Mouse (Mus musculus): Measurements from ENCODE around the gene Scp2. TPM values are rescaled to one million over a fixed set of nuclear protein-coding genes. Genes with fewer than 3 reads are reported as not detected.

Scp2 gene
- polyA plus RNA-seq, 1 experiment from 2014 or later, result 265 TPM

DNA sequence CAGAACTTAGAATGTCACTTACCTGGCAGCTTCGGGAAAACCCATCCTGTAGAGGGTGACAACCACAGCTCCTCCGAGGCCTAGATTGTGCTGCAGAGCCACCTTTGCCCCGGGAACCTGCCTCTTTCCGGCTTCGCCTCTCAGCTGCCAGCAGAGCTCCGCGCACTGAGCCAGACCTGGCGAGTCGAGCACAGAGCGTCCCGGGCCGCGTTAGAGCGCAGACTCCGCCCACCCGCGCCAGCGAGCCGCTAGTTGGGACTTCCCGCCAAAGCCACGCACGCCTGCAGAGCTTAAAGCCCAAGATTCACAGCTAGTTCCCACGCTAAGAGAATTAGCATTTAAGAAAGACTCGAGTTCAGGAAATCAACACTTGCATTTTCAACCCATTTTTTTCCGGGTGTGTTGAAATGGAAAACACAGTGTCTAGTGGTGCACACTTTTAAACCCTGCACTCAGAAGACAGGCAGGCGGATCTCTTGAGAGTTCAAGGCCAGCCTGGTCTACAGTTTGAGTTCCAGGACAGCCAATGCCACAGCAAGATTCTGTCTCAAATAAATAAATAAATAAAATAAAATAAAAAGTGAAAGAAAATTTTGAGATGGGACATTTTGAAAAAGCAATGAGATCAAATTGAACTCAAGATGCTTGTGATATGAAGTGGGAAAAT is 73.4 kb downstream of the Scp2 start:
- peak; percentile 98 for ATAC-seq
- H3K4me3 ChIP-seq (ENCODE audit: low read depth, low read length), result peak overlapping the region; percentile 45
- peak overlapping the region; percentile 62 for H3K9ac ChIP-seq (ENCODE audit: low read length)
- 2% methylated on average over 26 of the region's 26 CpGs for WGBS
- DNase-seq (ENCODE audit: low spot score), result peak; percentile 98
- no peak overlapping the region for H3K27ac ChIP-seq (ENCODE audit: low read depth, low read length)
- H3K4me1 ChIP-seq (ENCODE audit: control insufficient read depth, insufficient read depth, low read length), result 0 out of 2 replicates have a peak, but pooled peaks cover 5% of the 10 kb centered on the region
- H3K9me3 ChIP-seq (replicated peaks; ENCODE audit: control insufficient read depth, low read length), result no peaks in the 10 kb centered on the region
- peak overlapping the region; percentile 77 for H3K4me2 ChIP-seq (ENCODE audit: low read length)
- H3K27me3 ChIP-seq (replicated peaks; ENCODE audit: control insufficient read depth, insufficient read depth, low read length), result no peaks in the 10 kb centered on the region
- peaks cover 16% of the 10 kb centered on the region; the same call in 1 of the 2 replicates for H3K36me3 ChIP-seq (ENCODE audit: control insufficient read depth, insufficient read depth, low read length)

DNA sequence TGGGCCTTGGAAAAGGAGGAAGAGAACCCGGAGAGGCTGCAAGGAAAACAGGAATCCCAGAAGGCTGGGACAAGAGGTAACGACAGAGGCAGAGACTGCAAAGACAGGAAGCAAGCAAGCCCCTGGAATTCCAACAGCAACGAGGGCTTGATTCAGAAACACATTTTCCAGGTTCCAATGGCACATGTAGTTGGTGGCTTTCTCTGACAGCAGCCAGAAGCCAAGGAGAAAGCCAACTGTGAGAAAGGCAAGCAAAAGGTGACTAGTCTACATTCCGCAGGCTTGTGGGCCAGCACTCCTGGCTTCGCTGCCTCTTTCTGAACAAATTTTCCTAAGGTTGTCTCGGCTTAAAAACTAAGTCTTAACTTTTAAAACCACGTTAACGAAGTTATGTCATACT is 74.1 kb downstream of the Scp2 start:
- ATAC-seq (no peak), DNase-seq (ENCODE audit: low spot score) (no peak)
- WGBS, result 5% methylated on average over 8 of the region's 8 CpGs

DNA sequence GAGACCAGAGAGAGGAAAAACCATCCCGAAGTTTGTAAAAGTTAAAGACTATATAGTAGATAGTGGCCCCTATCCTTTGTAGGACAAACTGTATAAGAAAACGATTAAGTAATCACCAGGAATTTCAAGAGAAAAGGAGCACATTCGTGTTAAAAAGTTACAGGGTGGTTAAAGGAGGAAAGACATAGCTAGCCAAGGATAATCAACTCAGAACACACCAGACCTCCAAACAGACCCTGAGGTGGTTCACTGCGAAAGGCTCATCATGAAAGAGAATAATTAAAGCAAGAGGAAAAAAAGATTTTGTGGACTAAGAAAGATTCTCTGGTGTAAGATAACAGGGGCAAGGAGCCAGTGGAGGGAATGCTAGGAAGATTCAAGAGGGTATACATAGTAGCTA is 74.5 kb downstream of the Scp2 start:
- Histone ChIP-seq H3K27me3 (replicated peaks; ENCODE audit: control insufficient read depth, insufficient read depth, low read length) (no peaks in the 10 kb centered on the region), H3K36me3 (ENCODE audit: control insufficient read depth, insufficient read depth, low read length) (peaks cover 16% of the 10 kb centered on the region; the same call in 1 of the 2 replicates), H3K4me2 (ENCODE audit: low read length) (peak overlapping the region; percentile 77), H3K9ac (ENCODE audit: low read length) (peak overlapping the region; percentile 62), H3K27ac (ENCODE audit: low read depth, low read length) (no peak overlapping the region), H3K9me3 (replicated peaks; ENCODE audit: control insufficient read depth, low read length) (no peaks in the 10 kb centered on the region), H3K4me3 (ENCODE audit: low read depth, low read length) (peak overlapping the region; percentile 45), H3K4me1 (ENCODE audit: control insufficient read depth, insufficient read depth, low read length) (0 out of 2 replicates have a peak, but pooled peaks cover 5% of the 10 kb centered on the region)
- no peak for DNase-seq (ENCODE audit: low spot score)
- no peak for ATAC-seq
- WGBS, result 71% methylated on average over 4 of the region's 4 CpGs

More for the DNA sequence above, 74.1 kb downstream of the Scp2 start:
- Histone ChIP-seq H3K9me3 (replicated peaks; ENCODE audit: control insufficient read depth, low read length) (no peaks in the 10 kb centered on the region), H3K27ac (ENCODE audit: low read depth, low read length) (no peak overlapping the region), H3K27me3 (replicated peaks; ENCODE audit: control insufficient read depth, insufficient read depth, low read length) (no peaks in the 10 kb centered on the region), H3K9ac (ENCODE audit: low read length) (peak overlapping the region; percentile 62), H3K4me1 (ENCODE audit: control insufficient read depth, insufficient read depth, low read length) (0 out of 2 replicates have a peak, but pooled peaks cover 5% of the 10 kb centered on the region), H3K36me3 (ENCODE audit: control insufficient read depth, insufficient read depth, low read length) (peaks cover 16% of the 10 kb centered on the region; the same call in 1 of the 2 replicates), H3K4me2 (ENCODE audit: low read length) (peak overlapping the region; percentile 77), H3K4me3 (ENCODE audit: low read depth, low read length) (peak overlapping the region; percentile 45)

DNA sequence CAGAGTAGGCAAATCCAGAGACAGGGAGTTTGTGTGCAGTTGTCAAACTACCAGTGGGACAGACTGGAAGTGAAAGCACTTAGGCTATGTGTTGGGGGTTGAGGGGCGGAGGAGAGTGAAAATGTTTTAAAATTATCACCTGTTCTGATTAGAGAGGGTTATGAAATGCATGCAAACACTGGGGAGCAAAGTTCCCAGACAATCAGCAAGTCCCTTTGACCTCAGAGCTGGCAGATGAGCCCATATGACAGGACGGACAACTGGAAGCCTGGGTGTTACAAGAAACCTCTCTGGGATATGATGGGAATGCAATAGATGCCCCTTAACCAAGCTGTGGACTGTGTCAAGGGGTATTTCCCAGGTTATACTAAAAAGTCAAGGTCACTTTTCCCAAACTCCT is 76.7 kb downstream of the Scp2 start:
- 88% methylated on average over 2 of the region's 2 CpGs for WGBS
- H3K4me1 ChIP-seq (ENCODE audit: control insufficient read depth, insufficient read depth, low read length), result 0 out of 2 replicates have a peak, but pooled peaks cover 5% of the 10 kb centered on the region
- no peak overlapping the region for H3K27ac ChIP-seq (ENCODE audit: low read depth, low read length)
- H3K4me3 ChIP-seq (ENCODE audit: low read depth, low read length), result no peak overlapping the region
- ATAC-seq, result no peak
- H3K9ac ChIP-seq (ENCODE audit: low read length), result no peak overlapping the region
- peaks cover 26% of the 10 kb centered on the region; the same call in 1 of the 2 replicates for H3K36me3 ChIP-seq (ENCODE audit: control insufficient read depth, insufficient read depth, low read length)
- H3K4me2 ChIP-seq (ENCODE audit: low read length), result no peak overlapping the region
- H3K9me3 ChIP-seq (replicated peaks; ENCODE audit: control insufficient read depth, low read length), result no peaks in the 10 kb centered on the region
- DNase-seq (ENCODE audit: low spot score), result no peak
- no peaks in the 10 kb centered on the region for H3K27me3 ChIP-seq (replicated peaks; ENCODE audit: control insufficient read depth, insufficient read depth, low read length)

DNA sequence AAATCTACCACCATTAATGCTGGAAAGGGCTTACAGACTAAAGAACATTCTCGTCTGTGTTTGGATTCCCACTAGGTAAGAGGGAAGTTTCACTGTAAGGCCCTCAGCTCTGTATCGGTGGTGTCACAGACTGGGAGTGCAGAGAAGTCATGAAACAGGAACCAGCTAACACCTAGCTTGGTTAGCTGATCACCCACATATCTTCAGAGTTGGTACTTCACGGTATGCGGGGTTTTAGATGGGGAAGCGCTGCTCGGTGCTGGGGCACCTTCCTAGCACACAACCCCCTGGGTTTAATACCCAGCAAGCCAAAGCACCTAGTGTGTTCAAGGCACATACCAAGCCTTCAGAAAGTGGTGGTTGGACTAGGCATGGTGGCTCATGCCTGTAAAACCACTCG is 77.5 kb downstream of the Scp2 start:
- WGBS, result 91% methylated on average over 7 of the region's 7 CpGs

DNA sequence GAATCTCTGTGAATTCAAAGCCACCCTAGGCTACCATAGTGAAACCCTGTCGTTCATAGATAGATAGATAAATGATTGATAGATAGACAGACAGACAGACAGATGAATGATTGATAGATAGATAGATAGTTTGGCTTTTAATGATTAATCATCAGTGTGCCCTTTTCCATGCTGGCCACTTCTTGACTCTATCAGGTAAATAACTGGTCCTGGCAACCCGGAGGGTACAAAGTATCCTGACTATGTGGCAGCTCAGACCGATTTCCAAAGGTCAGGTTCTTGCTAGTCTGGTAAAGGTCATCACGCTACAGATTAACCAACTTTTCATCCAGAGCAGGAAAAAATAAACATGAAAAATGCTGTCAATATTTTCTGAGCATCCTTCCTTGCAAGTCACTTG is 78.2 kb downstream of the Scp2 start:
- Histone ChIP-seq H3K9me3 (replicated peaks; ENCODE audit: control insufficient read depth, low read length) (no peaks in the 10 kb centered on the region), H3K9ac (ENCODE audit: low read length) (no peak overlapping the region), H3K4me2 (ENCODE audit: low read length) (no peak overlapping the region), H3K27ac (ENCODE audit: low read depth, low read length) (no peak overlapping the region), H3K36me3 (ENCODE audit: control insufficient read depth, insufficient read depth, low read length) (peaks cover 35% of the 10 kb centered on the region; the same call in 1 of the 2 replicates), H3K27me3 (replicated peaks; ENCODE audit: control insufficient read depth, insufficient read depth, low read length) (no peaks in the 10 kb centered on the region), H3K4me1 (ENCODE audit: control insufficient read depth, insufficient read depth, low read length) (0 out of 2 replicates have a peak, but pooled peaks cover 5% of the 10 kb centered on the region), H3K4me3 (ENCODE audit: low read depth, low read length) (no peak overlapping the region)
- DNase-seq (ENCODE audit: low spot score), result no peak
- no peak for ATAC-seq
- 93% methylated on average over 4 of the region's 4 CpGs for WGBS

More for the DNA sequence above, 77.5 kb downstream of the Scp2 start:
- H3K36me3 ChIP-seq (ENCODE audit: control insufficient read depth, insufficient read depth, low read length), result peaks cover 31% of the 10 kb centered on the region; the same call in 1 of the 2 replicates
- H3K4me1 ChIP-seq (ENCODE audit: control insufficient read depth, insufficient read depth, low read length), result 0 out of 2 replicates have a peak, but pooled peaks cover 5% of the 10 kb centered on the region
- H3K9me3 ChIP-seq (replicated peaks; ENCODE audit: control insufficient read depth, low read length), result no peaks in the 10 kb centered on the region
- H3K27ac ChIP-seq (ENCODE audit: low read depth, low read length), result no peak overlapping the region
- ATAC-seq (no peak), DNase-seq (ENCODE audit: low spot score) (no peak)
- no peaks in the 10 kb centered on the region for H3K27me3 ChIP-seq (replicated peaks; ENCODE audit: control insufficient read depth, insufficient read depth, low read length)
- H3K4me2 ChIP-seq (ENCODE audit: low read length), result no peak overlapping the region
- H3K9ac ChIP-seq (ENCODE audit: low read length), result no peak overlapping the region
- H3K4me3 ChIP-seq (ENCODE audit: low read depth, low read length), result no peak overlapping the region

DNA sequence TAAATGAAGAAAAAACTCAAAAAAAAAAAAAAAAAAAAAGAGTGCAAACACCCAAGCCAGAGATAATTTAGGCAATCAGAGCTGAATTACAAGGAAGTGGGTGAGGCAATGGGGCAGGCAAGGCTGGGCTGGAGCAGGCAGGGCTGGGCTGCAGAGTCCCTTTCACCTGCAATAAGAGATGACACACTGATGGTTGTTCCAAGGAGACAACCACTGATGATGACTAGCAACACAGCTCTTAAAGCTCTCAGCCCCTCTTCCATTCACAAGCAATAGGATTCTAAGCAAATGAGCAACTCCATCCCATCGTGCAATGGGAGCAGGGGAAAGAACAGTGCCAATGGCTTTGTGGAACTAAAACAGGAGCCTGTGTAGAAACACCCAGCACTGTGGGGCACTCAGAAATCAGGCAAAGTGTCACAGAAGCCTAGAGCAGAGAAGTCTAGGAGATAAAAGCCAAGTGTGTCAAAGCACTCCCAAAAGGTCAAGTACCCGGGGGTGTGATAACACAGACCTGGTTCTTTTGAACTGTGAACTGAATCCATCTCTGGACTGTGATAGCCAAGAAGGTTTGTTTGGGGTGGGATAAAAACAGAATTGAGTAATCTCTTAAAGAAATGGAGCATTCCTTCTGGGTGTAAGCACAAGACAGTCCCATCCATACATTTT is 79.5 kb downstream of the Scp2 start:
- Histone ChIP-seq H3K27ac (ENCODE audit: low read depth, low read length) (no peak overlapping the region), H3K4me2 (ENCODE audit: low read length) (no peak overlapping the region), H3K4me3 (ENCODE audit: low read depth, low read length) (no peak overlapping the region), H3K9ac (ENCODE audit: low read length) (no peak overlapping the region), H3K9me3 (replicated peaks; ENCODE audit: control insufficient read depth, low read length) (no peaks in the 10 kb centered on the region), H3K36me3 (ENCODE audit: control insufficient read depth, insufficient read depth, low read length) (peaks cover 36% of the 10 kb centered on the region; the same call in 1 of the 2 replicates), H3K4me1 (ENCODE audit: control insufficient read depth, insufficient read depth, low read length) (0 out of 2 replicates have a peak, but pooled peaks cover 1% of the 10 kb centered on the region), H3K27me3 (replicated peaks; ENCODE audit: control insufficient read depth, insufficient read depth, low read length) (no peaks in the 10 kb centered on the region)
- ATAC-seq, result no peak
- DNase-seq (ENCODE audit: low spot score), result no peak
- 91% methylated on average over 2 of the region's 2 CpGs for WGBS

DNA sequence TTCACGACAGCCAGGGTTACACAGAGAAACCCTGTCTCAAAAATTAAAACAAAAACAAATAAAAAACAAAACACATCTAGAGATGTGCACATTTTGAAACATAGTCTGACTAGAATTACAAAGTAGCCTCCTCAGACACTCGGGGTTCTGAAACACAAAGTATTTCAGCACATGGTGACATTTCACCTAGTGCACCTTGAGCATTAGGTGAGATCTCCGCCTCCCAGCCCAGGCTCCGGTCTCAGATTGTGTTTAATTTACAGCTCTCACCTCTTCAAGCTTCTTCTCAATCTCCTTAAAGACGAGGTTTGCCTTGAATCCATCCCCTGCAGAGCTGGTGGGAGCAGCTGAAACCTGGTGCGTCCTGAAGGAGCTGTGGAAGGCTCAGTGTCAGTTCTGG is 81.2 kb downstream of the Scp2 start:
- H3K9me3 ChIP-seq (replicated peaks; ENCODE audit: control insufficient read depth, low read length), result no peaks in the 10 kb centered on the region
- no peaks in the 10 kb centered on the region for H3K27me3 ChIP-seq (replicated peaks; ENCODE audit: control insufficient read depth, insufficient read depth, low read length)
- 90% methylated on average over 6 of the region's 6 CpGs for WGBS
- no peak for DNase-seq (ENCODE audit: low spot score)
- H3K4me3 ChIP-seq (ENCODE audit: low read depth, low read length), result no peak overlapping the region
- no peak overlapping the region for H3K4me2 ChIP-seq (ENCODE audit: low read length)
- no peaks in the 10 kb centered on the region; the same call in 1 of the 2 replicates for H3K4me1 ChIP-seq (ENCODE audit: control insufficient read depth, insufficient read depth, low read length)
- no peak overlapping the region for H3K27ac ChIP-seq (ENCODE audit: low read depth, low read length)
- peaks cover 40% of the 10 kb centered on the region; the same call in 1 of the 2 replicates for H3K36me3 ChIP-seq (ENCODE audit: control insufficient read depth, insufficient read depth, low read length)
- no peak for ATAC-seq
- no peak overlapping the region for H3K9ac ChIP-seq (ENCODE audit: low read length)
